Mouse (Mus musculus) kidney, adult 2 months (tissue): ENCODE data around the gene Nrxn3.

Experiments
- CTCF ChIP-seq: fragments of 200-500 bp; conservative IDR thresholded peaks from 2 replicates; pipeline ENCODE4 v1.5.1; 2011; ENCODE audit warnings: low read depth, mild to moderate bottlenecking, control low read depth, low read length, moderate library complexity, mixed read lengths; ENCODE audit not compliant: insufficient read depth, insufficient read length
- POLR2A ChIP-seq: fragments of 200-500 bp; IDR thresholded peaks from one replicate; pipeline ENCODE4 v1.6.1; 2011; ENCODE audit warnings: low read depth, low read length, control low read depth

GRCm38 (mm10) chr12:88949870-88950269, 227.2 kb downstream of the Nrxn3 start:
- TF ChIP-seq CTCF (no peak), POLR2A (no peak)
